Mouse (Mus musculus): ENCODE data around the gene Olfr1425. TPM values are rescaled to one million over a fixed set of nuclear protein-coding genes. Genes with fewer than 3 reads are reported as not detected.

Gene Olfr1425
- polyA plus RNA-seq, 1 experiment from 2014 or later, result not detected

Other genes with a start within 250 kb of the Olfr1425 start
- gene Olfr1417, start 238.5 kb downstream of the Olfr1425 start, polyA plus RNA-seq (2014; fragmentation: Nextera tagmentation; extraction: Ambion mirVana), result 0.27 TPM in 1 of 2 replicates, not detected in the other
- not detected in 2 replicates for gene Olfr1418, start 216.7 kb downstream of the Olfr1425 start, polyA plus RNA-seq (2014; fragmentation: Nextera tagmentation; extraction: Ambion mirVana)
- not detected in 2 replicates for gene Olfr1419, start 202.6 kb downstream of the Olfr1425 start, polyA plus RNA-seq (2014; fragmentation: Nextera tagmentation; extraction: Ambion mirVana)
- 0.27 TPM in 1 of 2 replicates, not detected in the other for gene Olfr1420, start 191.2 kb downstream of the Olfr1425 start, polyA plus RNA-seq (2014; fragmentation: Nextera tagmentation; extraction: Ambion mirVana)
- 20.7 and 24.3 TPM in 2 replicates for gene Patl1, start 165.3 kb downstream of the Olfr1425 start, polyA plus RNA-seq (2014; fragmentation: Nextera tagmentation; extraction: Ambion mirVana)
- gene Osbp, start 111.8 kb downstream of the Olfr1425 start, polyA plus RNA-seq (2014; fragmentation: Nextera tagmentation; extraction: Ambion mirVana), result 10.9 and 11.2 TPM in 2 replicates
- gene Olfr1423, start 36.4 kb downstream of the Olfr1425 start, polyA plus RNA-seq (2014; fragmentation: Nextera tagmentation; extraction: Ambion mirVana), result not detected in 2 replicates
- not detected in 2 replicates for gene Olfr1424, start 15.0 kb downstream of the Olfr1425 start, polyA plus RNA-seq (2014; fragmentation: Nextera tagmentation; extraction: Ambion mirVana)
- not detected in 2 replicates for gene Olfr1426, start 14.3 kb upstream of the Olfr1425 start, polyA plus RNA-seq (2014; fragmentation: Nextera tagmentation; extraction: Ambion mirVana)
- gene Olfr1427, start 25.6 kb upstream of the Olfr1425 start, polyA plus RNA-seq (2014; fragmentation: Nextera tagmentation; extraction: Ambion mirVana), result not detected in 2 replicates
- gene Olfr1428, start 38.2 kb upstream of the Olfr1425 start, polyA plus RNA-seq (2014; fragmentation: Nextera tagmentation; extraction: Ambion mirVana), result not detected in 2 replicates
- not detected in 2 replicates for gene Olfr76, start 45.5 kb upstream of the Olfr1425 start, polyA plus RNA-seq (2014; fragmentation: Nextera tagmentation; extraction: Ambion mirVana)
- gene Olfr1555-ps1, start 92.4 kb upstream of the Olfr1425 start, polyA plus RNA-seq (2014; fragmentation: Nextera tagmentation; extraction: Ambion mirVana), result not detected in 2 replicates
- gene Olfr1431, start 122.9 kb upstream of the Olfr1425 start, polyA plus RNA-seq (2014; fragmentation: Nextera tagmentation; extraction: Ambion mirVana), result not detected in 2 replicates
- gene Olfr1432, start 154.9 kb upstream of the Olfr1425 start, polyA plus RNA-seq (2014; fragmentation: Nextera tagmentation; extraction: Ambion mirVana), result not detected in 2 replicates
- not detected in 2 replicates for gene Olfr262, start 163.9 kb upstream of the Olfr1425 start, polyA plus RNA-seq (2014; fragmentation: Nextera tagmentation; extraction: Ambion mirVana)
- not detected in 2 replicates for gene Olfr235, start 183.3 kb upstream of the Olfr1425 start, polyA plus RNA-seq (2014; fragmentation: Nextera tagmentation; extraction: Ambion mirVana)
- not detected in 2 replicates for gene Olfr1434, start 202.1 kb upstream of the Olfr1425 start, polyA plus RNA-seq (2014; fragmentation: Nextera tagmentation; extraction: Ambion mirVana)
- not detected in 2 replicates for gene Olfr1436, start 221.4 kb upstream of the Olfr1425 start, polyA plus RNA-seq (2014; fragmentation: Nextera tagmentation; extraction: Ambion mirVana)
- not detected in 2 replicates for gene Olfr1437, start 247.4 kb upstream of the Olfr1425 start, polyA plus RNA-seq (2014; fragmentation: Nextera tagmentation; extraction: Ambion mirVana)